Mouse (Mus musculus) megakaryocyte, embryonic 14.5 days (primary cell): ENCODE measurements around the gene Adh5.

Source experiments
- FLI1 ChIP-seq: IDR thresholded peaks from 2 replicates; pipeline ENCODE4 v1.6.1; 2012; ENCODE audit warnings: low read length, inconsistent platforms, mixed read lengths
- GATA1 ChIP-seq: IDR thresholded peaks from 3 replicates; pipeline ENCODE4 v1.6.1; 2012; ENCODE audit warnings: mixed read lengths, low read length, inconsistent platforms, borderline replicate concordance

DNA sequence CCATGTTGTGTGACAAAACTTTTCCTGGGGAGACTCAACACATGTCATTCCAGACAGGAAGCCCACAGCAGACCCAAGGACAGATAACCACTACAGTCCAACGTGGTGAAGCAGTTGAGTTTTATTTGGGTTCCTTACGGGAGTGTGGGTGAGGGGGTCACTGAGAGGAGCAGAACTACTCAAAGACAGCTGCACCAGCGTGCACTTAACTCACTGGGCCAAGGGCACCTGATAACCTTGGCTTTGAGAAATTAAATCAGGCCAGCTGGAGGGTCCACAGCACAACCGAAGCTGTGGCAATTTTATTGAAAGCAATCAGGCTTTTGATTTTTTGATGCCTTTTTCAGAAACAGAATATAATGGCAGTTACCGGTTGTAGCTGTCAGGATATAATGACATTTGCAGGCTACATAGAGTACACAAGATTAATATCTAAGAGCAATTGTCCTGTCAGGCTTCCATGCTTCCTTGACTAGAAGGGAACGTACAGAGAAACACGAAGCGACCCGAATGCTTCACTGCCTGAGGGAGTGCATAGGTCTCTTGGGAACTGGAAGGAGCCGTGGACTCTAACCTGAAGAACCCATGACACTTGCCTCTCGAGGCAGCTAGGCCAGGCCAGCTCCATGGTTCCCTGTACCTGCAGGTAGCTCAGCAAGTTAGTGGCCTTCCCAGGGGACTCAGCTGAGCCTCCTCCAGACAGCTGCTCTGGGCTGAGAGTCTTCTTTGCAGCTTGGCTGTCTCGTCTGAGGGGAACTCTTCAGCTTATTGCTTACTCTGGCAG, 5.4 kb downstream of the Adh5 start:
- no peak for TF ChIP-seq GATA1
- TF ChIP-seq FLI1, result no peak
